Mouse (Mus musculus) NIH3T3 (cell line): ENCODE results near the gene Cd40.

Source experiments
- DNase-seq: peaks from one replicate; pipeline ENCODE4 v3.0.0-alpha.2; 2012; ENCODE audit warnings: low read depth

The Cd40 gene

DNA sequence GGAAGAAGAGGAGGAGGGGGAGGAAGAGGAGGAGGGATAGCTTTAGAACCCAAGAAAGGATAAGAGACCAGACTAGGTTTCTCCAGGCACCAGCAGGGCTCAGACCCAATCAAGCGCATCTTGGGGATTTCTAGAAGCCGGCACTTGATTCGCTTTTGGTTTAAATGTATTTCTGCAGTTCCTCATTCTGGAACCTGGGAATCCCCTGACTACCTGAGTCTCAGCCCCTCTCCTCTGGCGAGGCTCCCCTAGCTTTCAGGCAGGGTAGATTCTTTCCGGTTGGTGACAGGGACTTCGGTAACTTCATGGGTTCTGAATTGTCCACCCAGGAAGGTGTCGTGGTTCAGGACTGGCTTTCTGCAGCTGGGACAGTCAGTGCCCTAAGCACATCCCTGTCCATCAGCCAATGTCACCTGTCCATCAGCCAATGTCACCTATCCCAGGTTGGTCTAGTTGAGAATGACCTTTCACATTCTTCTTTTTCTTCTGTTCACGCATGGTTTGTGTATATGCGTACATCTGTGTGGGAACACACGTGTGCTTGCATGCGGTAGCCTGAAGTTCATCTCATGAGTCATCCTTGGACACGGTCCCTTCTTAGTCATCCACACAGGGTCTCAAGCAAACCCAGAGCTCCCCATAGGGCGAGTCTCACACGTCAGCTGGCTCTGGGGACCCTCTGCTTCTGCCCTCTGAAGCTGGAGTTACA, 1.1 kb downstream of the Cd40 start:
- peak; percentile 12 for DNase-seq

GRCm38 (mm10) chr2:165059961-165060360, 4.5 kb downstream of the Cd40 start:
- no peak for DNase-seq

GRCm38 (mm10) chr2:165061638-165062433, 6.4 kb downstream of the Cd40 start:
- DNase-seq, result no peak

GRCm38 (mm10) chr2:165064489-165064888, 9.1 kb downstream of the Cd40 start:
- DNase-seq, result no peak

DNA sequence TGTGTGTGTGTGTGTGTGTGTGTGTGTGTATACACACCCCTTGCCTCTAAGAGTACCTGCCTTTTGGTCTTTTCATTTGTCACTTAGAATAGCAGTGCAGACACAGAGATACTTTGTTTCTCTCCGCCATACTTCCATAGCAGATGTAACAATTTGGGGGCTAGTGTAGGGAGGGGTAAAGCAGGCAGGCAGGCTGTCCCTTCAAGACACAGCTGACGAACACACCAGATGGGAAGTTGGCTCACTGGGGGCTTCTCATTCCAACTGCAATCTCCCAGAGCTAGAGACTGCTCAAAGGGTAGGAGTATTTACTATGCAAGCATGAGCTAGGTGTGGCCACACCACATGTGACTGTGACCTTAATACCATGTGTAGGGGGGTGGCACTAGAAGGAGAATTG, 13.4 kb downstream of the Cd40 start:
- no peak for DNase-seq

DNA sequence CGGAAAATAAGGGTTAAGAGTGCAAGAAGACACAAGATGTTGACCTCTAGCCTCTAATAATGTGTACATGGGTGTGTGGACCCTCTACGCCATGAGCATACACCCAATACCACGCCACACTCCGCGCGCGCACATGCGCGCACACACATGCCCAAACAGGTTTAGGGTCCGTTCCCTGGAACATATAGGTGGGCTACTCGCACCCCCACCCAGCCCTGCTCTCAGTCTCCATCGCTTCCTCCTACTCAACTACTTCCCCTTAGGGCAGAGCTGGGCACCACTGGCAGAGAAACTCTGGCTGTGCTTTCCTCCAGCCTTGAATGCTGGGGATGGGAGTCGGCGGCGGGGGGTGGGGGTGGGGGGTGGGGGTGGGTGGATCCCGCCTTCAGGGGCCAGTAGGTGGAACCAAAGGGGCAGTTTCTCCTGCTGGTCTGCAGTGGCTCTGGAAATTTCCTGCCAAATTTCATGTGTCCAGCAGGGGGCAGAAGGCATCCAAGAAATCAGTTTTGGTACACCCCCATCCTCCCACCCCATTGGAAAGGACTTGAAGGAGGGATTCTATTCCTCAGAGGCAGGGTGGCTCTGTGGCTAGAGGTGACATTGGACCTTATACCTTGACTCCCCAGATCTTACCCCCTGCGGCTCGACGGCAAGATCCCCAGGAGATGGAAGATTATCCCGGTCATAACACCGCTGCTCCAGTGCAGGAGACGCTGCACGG, 14.8 kb downstream of the Cd40 start:
- DNase-seq, result peak; percentile 84

DNA sequence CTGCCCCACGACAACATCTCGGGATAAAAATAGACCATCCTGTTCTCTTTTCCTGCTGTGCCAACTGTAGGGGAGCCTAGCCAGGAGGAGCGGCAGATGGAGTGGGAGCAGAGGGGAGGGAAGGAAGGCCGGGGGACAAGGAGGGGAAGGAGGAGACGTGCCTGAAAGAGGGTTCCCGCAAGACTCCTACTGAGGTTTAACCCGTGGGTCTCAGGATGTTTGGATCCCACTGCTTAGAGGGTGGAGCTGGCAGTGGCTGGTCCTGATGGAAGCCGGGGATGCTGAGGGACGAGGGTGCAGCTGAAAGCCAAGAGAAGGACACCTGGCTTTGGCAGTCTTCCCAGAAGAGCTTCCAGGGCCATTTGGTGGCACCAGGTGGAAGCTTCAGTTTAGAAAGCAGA, 18.0 kb downstream of the Cd40 start:
- DNase-seq, result no peak

DNA sequence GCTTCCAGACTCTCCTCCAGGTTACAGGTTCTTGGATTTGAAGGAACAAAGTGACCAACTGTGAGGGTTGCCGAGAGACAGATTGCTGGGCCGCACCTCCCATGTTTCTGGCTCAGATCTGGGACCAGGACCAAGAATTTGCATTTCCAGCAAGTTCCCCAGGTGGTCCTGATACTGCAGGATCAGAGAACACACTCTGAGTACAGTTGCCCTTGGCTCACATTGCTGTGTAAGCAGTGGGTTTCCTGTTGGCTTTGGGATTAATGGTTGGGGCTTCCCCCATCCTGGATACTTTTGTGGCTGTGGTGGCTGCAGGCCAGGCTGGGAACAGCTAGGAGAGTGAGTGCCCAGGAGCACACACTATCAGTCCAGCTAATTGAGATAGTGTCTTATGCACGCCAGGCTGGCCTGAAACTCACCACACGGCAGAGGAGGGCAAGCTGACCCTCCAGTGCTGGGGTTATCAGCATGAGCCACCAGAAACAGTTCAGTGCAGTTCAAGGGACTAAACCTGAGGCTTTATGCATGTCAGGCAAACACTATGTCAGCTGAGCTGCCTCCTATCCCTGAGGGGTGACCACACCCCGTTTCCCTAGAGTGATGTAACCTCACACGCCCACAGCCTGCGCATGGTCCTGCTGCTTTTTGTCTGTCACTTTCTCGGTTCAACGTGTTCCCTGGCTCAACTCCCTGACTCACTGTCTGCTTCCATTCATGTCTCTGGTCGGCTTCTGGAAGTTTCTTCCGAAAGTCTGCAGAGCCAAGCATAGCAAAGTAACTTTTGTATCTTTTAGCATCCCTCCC, 18.9 kb downstream of the Cd40 start:
- no peak for DNase-seq

GRCm38 (mm10) chr2:165074937-165075336, 19.5 kb downstream of the Cd40 start:
- DNase-seq, result peak; percentile 87

GRCm38 (mm10) chr2:165077055-165077454, 21.6 kb downstream of the Cd40 start:
- no peak for DNase-seq

GRCm38 (mm10) chr2:165078045-165078444, 22.6 kb downstream of the Cd40 start:
- DNase-seq, result no peak

DNA sequence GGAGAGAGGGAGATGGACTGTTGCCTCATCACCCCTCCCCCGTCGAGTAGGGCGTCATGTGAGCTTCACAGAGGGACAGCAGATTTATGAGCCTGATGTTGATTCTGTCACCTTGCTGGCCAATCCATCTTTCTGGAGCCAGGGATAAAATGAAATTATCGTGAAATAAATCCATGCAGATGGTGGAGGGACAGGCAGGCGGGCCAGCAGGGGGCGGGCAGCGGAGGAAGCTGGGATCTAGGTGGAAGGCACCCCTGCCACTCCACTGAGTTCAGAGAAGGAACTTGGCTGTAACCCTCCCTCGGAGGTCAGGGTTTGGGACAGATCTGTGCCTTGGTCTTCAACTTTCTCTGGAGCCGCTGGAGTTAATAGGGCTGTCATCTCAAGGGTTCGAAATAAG, 23.2 kb downstream of the Cd40 start:
- DNase-seq, result peak; percentile 58

- DNase-seq, result no peak
Measured at GRCm38 (mm10) chr2:165080657-165081056, 25.2 kb downstream of the Cd40 start.

DNA sequence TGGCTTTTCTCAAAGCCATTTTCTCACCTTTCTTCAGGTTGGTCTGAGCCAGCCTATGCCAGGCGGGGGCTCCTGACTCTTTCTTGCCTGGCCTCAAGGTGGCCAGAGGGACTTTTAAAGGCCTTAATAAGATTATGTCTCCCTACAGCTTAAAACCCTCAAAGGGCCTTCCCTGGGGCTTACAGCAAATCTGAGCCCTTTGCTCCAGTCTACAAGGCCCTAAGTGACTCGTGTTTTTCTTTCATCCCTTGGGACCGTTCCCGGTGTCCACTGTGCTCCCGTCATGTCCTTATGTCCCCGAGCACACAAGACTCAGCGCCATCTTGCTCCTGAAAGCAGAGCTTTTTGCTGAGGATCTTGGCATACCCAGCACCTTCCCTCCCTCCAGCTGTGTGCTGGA, 25.8 kb downstream of the Cd40 start:
- DNase-seq, result no peak

DNA sequence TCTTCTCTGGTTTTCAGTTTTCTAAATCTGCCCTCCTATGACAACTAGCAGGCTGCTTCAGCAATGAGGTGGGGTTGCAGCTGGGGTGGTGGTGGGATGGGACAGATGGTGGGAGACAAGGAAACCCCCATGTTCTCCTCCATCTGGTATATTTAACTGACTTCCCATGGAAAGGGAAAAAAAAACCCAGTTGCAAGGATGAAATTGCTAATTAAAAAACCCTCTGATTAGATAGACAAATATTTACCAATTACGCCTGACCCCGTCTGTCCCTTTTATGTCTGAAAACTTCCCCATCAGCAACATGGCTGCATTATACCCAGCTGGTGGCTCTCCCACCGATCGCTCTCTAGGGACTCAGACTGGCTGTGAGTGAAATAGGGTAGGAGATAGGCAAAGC, 31.2 kb downstream of the Cd40 start:
- no peak for DNase-seq

- DNase-seq, result no peak
Measured at GRCm38 (mm10) chr2:165089470-165089869, 34.0 kb downstream of the Cd40 start.

- no peak for DNase-seq
Measured at GRCm38 (mm10) chr2:165090650-165091049, 35.2 kb downstream of the Cd40 start, which contains the start of gene 1700025C18Rik. Gene 1700025C18Rik, minus strand, starts transcription at chr2:165090750.

DNA sequence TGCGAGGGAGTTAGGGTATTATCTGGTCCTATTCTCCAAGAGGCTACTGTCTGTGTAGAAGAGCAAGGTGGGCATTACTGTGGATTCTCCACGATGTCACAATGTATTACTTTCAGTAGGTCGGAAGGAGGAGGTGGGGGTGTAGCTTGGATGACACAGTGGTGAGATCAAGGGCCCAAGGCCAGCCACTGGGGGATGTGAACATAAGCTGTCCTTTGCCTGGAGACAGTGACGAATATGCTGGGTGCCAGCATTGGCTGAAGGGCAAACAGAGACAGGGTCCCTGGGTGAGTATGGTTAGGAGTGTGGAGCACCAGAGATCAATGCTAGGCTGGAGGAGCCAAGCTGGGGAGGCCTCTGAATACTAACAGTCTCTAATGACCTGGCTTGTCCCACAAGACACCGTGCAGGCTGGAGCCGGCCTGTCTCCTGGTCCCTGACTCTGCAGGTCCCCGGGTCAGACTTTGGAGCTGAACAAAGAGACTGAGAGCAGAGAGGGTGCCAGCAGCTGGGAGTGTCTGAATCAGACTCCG, 36.1 kb downstream of the Cd40 start:
- no peak for DNase-seq

GRCm38 (mm10) chr2:165092393-165092792, 37.0 kb downstream of the Cd40 start:
- DNase-seq, result no peak

DNA sequence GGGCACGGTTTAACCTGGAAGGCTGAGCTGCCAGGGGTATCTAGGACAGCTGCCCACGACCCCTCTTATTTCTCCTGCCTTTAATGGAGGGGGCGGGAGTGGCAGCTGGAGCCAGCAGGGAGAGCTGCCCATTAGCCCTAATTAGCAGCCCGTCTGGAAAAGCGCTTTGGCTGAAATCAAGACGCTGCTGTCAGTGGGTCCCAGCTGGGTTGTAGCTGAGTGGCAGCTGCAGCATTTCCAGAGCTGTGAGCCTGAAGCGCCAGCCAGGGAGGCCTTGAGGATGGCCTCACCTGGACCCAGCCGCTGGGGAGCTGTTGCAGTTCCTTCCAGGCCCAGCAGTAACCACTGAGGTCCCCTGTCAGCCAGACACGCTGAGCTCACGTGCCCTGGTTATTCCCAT, 40.9 kb downstream of the Cd40 start:
- DNase-seq, result no peak

- no peak for DNase-seq
Measured at GRCm38 (mm10) chr2:165098861-165099260, 43.4 kb downstream of the Cd40 start.

DNA sequence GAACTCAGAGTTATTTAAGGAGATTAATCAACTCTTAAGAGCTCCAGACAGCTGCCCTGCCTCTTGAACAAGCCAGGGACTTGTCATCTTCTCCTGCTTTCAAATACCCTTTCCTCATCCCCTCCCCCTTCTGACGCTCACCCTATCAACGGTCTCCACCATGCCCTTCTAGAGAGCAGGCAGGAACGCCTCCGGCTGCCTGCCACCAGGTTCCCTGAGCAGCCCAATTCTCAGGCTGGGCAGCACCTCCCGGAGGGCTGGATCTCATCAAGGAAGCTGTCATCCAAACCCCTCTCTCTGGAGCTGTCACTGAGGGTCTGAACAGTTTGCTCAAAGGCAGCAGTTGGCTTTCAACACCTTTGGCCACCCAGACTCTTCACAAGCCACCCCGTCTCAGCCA, 45.3 kb downstream of the Cd40 start:
- DNase-seq, result no peak
